Mouse (Mus musculus): ENCODE data around the gene Fgfr2.

DNA sequence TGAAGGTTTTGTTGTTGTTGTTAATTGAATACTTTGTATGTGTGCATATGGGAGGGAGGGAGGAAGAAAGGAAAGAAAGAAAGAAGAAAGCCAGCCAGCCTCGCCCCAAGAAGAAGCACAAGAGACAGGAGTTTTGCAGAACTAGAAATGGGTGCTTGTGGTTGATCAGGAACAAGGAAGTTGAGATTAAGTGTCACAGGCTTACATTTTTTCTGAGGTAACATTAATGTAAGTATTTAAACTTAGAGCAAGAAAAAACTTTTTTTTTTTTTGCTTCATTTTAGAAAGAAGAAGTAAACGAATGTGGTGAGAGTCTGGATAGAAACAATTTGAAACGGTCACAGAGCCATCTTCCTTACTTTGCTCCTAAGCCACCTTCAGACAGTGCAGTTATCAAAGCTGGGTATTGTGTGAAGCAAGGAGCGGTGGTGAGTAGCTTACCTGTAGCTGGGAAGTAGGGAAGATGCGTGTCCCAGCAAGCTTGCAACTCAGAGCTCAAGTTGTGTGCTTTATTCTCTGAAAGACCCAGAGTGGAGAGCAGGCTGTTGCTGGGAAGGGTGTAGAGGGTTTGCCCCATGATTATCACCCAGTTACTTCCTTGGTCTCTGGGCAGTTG lies 2222.8 kb downstream of the Fgfr2 start:
- TF ChIP-seq CTCF (IDR thresholded peaks at IDR 0.05; ENCODE audit: low read depth) (no peak), EP300 (IDR thresholded peaks at IDR 0.05; ENCODE audit: low read depth) (no peak)

Measured in liver, postnatal 0 days (tissue).